Mouse (Mus musculus): ENCODE results near the gene Zfr. TPM values are rescaled to one million over a fixed set of nuclear protein-coding genes. Genes with fewer than 3 reads are reported as not detected.
"Not testable (repeated sequence)": the region's sequence is repeated elsewhere in the genome, so short reads cannot be mapped to it uniquely, and the experiment has no call there.

Gene Zfr
- polyA plus RNA-seq, 1 experiment from 2014 or later: 128 TPM

GRCm38 (mm10) chr15:12202456-12202855, 84.8 kb downstream of the Zfr start:
- H3K4me1 ChIP-seq (replicated peaks): peaks cover 38% of the 10 kb centered on the region
- no peak overlapping the region for H3K4me3 ChIP-seq
- H3K27ac ChIP-seq: no peak overlapping the region
- H3K36me3 ChIP-seq: no peaks in the 10 kb centered on the region
- 82% methylated on average over 3 of the region's 3 CpGs for WGBS
- H3K9me3 ChIP-seq: no peaks in the 10 kb centered on the region
- no peak for DNase-seq (ENCODE audit: low spot score)
- peaks cover 8% of the 10 kb centered on the region; the same call in 1 of the 2 replicates for H3K27me3 ChIP-seq (ENCODE audit: insufficient read depth, poor library complexity, severe bottlenecking)

- 91% methylated on average over 5 of the region's 5 CpGs for WGBS
- not testable (repeated sequence) for H3K4me3 ChIP-seq
- H3K4me1 ChIP-seq (replicated peaks): peaks cover 42% of the 10 kb centered on the region
These were observed 85.4 kb downstream of the Zfr start for GRCm38 (mm10) chr15:12203008-12203407.

GRCm38 (mm10) chr15:12203512-12204318, 86.1 kb downstream of the Zfr start:
- Histone ChIP-seq H3K4me1 (replicated peaks) (peaks cover 45% of the 10 kb centered on the region), H3K27ac (peak overlapping the region; percentile 94), H3K9me3 (no peaks in the 10 kb centered on the region), H3K36me3 (no peaks in the 10 kb centered on the region), H3K4me3 (peak overlapping the region; percentile 87), H3K27me3 (ENCODE audit: insufficient read depth, poor library complexity, severe bottlenecking) (peaks cover 8% of the 10 kb centered on the region; the same call in 1 of the 2 replicates)
- 38% methylated on average over 10 of the region's 10 CpGs for WGBS
- DNase-seq (ENCODE audit: low spot score): peak; percentile 44

More at GRCm38 (mm10) chr15:12203008-12203407, 85.4 kb downstream of the Zfr start:
- not testable (repeated sequence) for H3K27ac ChIP-seq; DNase-seq (ENCODE audit: low spot score); H3K27me3 ChIP-seq (ENCODE audit: insufficient read depth, poor library complexity, severe bottlenecking); H3K9me3 ChIP-seq; H3K36me3 ChIP-seq

GRCm38 (mm10) chr15:12204319-12205159, 86.9 kb downstream of the Zfr start, which contains the start of gene Mtmr12:
Mtmr12 (plus strand) TSS chr15:12205028.
- H3K27ac ChIP-seq: peak within 1 kb of the TSS; percentile 94
- H3K4me1 ChIP-seq (replicated peaks): peaks cover 48% of the 10 kb centered on the region
- WGBS: 1% methylated on average over 58 of the region's 58 CpGs
- H3K9me3 ChIP-seq: no peaks in the 10 kb centered on the region
- DNase-seq (ENCODE audit: low spot score): peak; percentile 100
- H3K4me3 ChIP-seq: peak within 1 kb of the TSS; percentile 87
- peaks cover 8% of the 10 kb centered on the region; the same call in 1 of the 2 replicates for H3K27me3 ChIP-seq (ENCODE audit: insufficient read depth, poor library complexity, severe bottlenecking)
- H3K36me3 ChIP-seq: no peaks in the 10 kb centered on the region

GRCm38 (mm10) chr15:12205160-12205901, 87.7 kb downstream of the Zfr start:
- DNase-seq (ENCODE audit: low spot score): no peak
- Histone ChIP-seq H3K4me1 (replicated peaks) (peaks cover 48% of the 10 kb centered on the region), H3K4me3 (peak overlapping the region; percentile 87), H3K27ac (peak overlapping the region; percentile 94), H3K9me3 (no peaks in the 10 kb centered on the region), H3K36me3 (no peaks in the 10 kb centered on the region), H3K27me3 (ENCODE audit: insufficient read depth, poor library complexity, severe bottlenecking) (peaks cover 5% of the 10 kb centered on the region; the same call in 1 of the 2 replicates)
- under 1% methylated on average over 73 of the region's 73 CpGs for WGBS

- WGBS: 43% methylated on average over 14 of the region's 14 CpGs
- Histone ChIP-seq H3K4me1 (replicated peaks) (peaks cover 48% of the 10 kb centered on the region), H3K27ac (peak overlapping the region; percentile 94; the same call in 1 of the 2 replicates), H3K9me3 (no peaks in the 10 kb centered on the region), H3K27me3 (ENCODE audit: insufficient read depth, poor library complexity, severe bottlenecking) (peaks cover 5% of the 10 kb centered on the region; the same call in 1 of the 2 replicates), H3K4me3 (peak overlapping the region; percentile 87), H3K36me3 (no peaks in the 10 kb centered on the region)
- no peak for DNase-seq (ENCODE audit: low spot score)
These were observed 88.4 kb downstream of the Zfr start for GRCm38 (mm10) chr15:12205902-12206645.

GRCm38 (mm10) chr15:12206646-12207222, 89.1 kb downstream of the Zfr start:
- Histone ChIP-seq H3K4me1 (replicated peaks) (peaks cover 52% of the 10 kb centered on the region), H3K36me3 (no peaks in the 10 kb centered on the region), H3K27ac (no peak overlapping the region), H3K9me3 (no peaks in the 10 kb centered on the region), H3K4me3 (peak overlapping the region; percentile 87; the same call in 1 of the 2 replicates), H3K27me3 (ENCODE audit: insufficient read depth, poor library complexity, severe bottlenecking) (peaks cover 5% of the 10 kb centered on the region; the same call in 1 of the 2 replicates)
- WGBS: 52% methylated on average over 7 of the region's 7 CpGs
- no peak for DNase-seq (ENCODE audit: low spot score)

GRCm38 (mm10) chr15:12207556-12208090, 90.0 kb downstream of the Zfr start:
- Histone ChIP-seq H3K27me3 (ENCODE audit: insufficient read depth, poor library complexity, severe bottlenecking) (peaks cover 5% of the 10 kb centered on the region; the same call in 1 of the 2 replicates), H3K9me3 (no peaks in the 10 kb centered on the region), H3K4me3 (no peak overlapping the region), H3K36me3 (no peaks in the 10 kb centered on the region), H3K4me1 (replicated peaks) (peaks cover 47% of the 10 kb centered on the region), H3K27ac (no peak overlapping the region)
- DNase-seq (ENCODE audit: low spot score): no peak
- WGBS: 83% methylated on average over 6 of the region's 6 CpGs

- no peak overlapping the region for H3K4me3 ChIP-seq
- H3K4me1 ChIP-seq (replicated peaks): peaks cover 37% of the 10 kb centered on the region
- no peaks in the 10 kb centered on the region for H3K9me3 ChIP-seq
- DNase-seq (ENCODE audit: low spot score): no peak
- no peak overlapping the region for H3K27ac ChIP-seq
- 86% methylated on average over 8 of the region's 8 CpGs for WGBS
- no peaks in the 10 kb centered on the region for H3K36me3 ChIP-seq
- no peaks in the 10 kb centered on the region for H3K27me3 ChIP-seq (ENCODE audit: insufficient read depth, poor library complexity, severe bottlenecking)
These were observed 93.9 kb downstream of the Zfr start for GRCm38 (mm10) chr15:12211577-12211976.

- Histone ChIP-seq H3K27me3 (ENCODE audit: insufficient read depth, poor library complexity, severe bottlenecking) (no peaks in the 10 kb centered on the region), H3K9me3 (no peaks in the 10 kb centered on the region), H3K36me3 (no peaks in the 10 kb centered on the region), H3K27ac (no peak overlapping the region), H3K4me1 (replicated peaks) (peaks cover 34% of the 10 kb centered on the region), H3K4me3 (no peak overlapping the region)
- DNase-seq (ENCODE audit: low spot score): no peak
- 95% methylated on average over 1 of the region's 1 CpGs for WGBS
These were observed 94.6 kb downstream of the Zfr start for GRCm38 (mm10) chr15:12212266-12212665.

Data from hindbrain, embryonic 10.5 days (tissue).